Mouse (Mus musculus) liver, embryonic 13.5 days (tissue): ENCODE measurements around the gene Fbrs. TPM values are rescaled to one million over a fixed set of nuclear protein-coding genes. Genes with fewer than 3 reads are reported as not detected.
"Not testable (repeated sequence)": the region's sequence is repeated elsewhere in the genome, so short reads cannot be mapped to it uniquely, and the experiment has no call there.

ENCODE experiments used
- ATAC-seq: fragments of 200-750 bp; cut with Nextera tagmentation; 2 replicates; pipeline ENCODE4 v1.8.0; 2017; ENCODE audit warnings: low read depth, mild to moderate bottlenecking, moderate number of reproducible peaks, moderate library complexity
- DNase-seq: peaks from one replicate; pipeline ENCODE4 v3.0.0; 2022
- H3K27ac ChIP-seq: fragments of 300-500 bp; sonication (generic); 2 replicates; pipeline ENCODE4 v1.5.1; 2015; ENCODE audit warnings: moderate library complexity, mild to moderate bottlenecking, inconsistent platforms
- H3K27me3 ChIP-seq: fragments of 300-500 bp; sonication (generic); 2 replicates; pipeline ENCODE4 v1.6.1; 2015; ENCODE audit warnings: mild to moderate bottlenecking, inconsistent platforms
- H3K36me3 ChIP-seq: fragments of 300-500 bp; sonication (generic); 2 replicates; pipeline ENCODE4 v1.6.1; 2015; ENCODE audit warnings: mild to moderate bottlenecking, inconsistent platforms
- H3K4me1 ChIP-seq: fragments of 300-500 bp; sonication (generic); replicated peaks from 2 replicates; pipeline ENCODE4 v1.6.1; 2015; ENCODE audit warnings: inconsistent platforms
- H3K4me2 ChIP-seq: fragments of 300-500 bp; sonication (generic); 2 replicates; pipeline ENCODE4 v1.6.1; 2015; ENCODE audit warnings: inconsistent platforms, mild to moderate bottlenecking, moderate library complexity
- H3K4me3 ChIP-seq: fragments of 300-500 bp; sonication (generic); replicated peaks from 2 replicates; pipeline ENCODE4 v1.5.1; 2015; ENCODE audit warnings: mild to moderate bottlenecking, inconsistent platforms
- H3K9ac ChIP-seq: fragments of 300-500 bp; sonication (generic); 2 replicates; pipeline ENCODE4 v1.6.1; 2015; ENCODE audit warnings: mild to moderate bottlenecking, inconsistent platforms
- H3K9me3 ChIP-seq: fragments of 300-500 bp; sonication (generic); replicated peaks from 2 replicates; pipeline ENCODE4 v1.6.1; 2016; ENCODE audit warnings: inconsistent platforms
- WGBS: fragments of 180-500 bp; shearing (Covaris S2); methylation state at CpG from one replicate; pipeline ENCODE4 v1.1.7; 2015; ENCODE audit not compliant: insufficient replicate concordance; 5-methylcytosine and 5-hydroxymethylcytosine counted together
- polyA plus RNA-seq: library from polyadenylated mRNA; unstranded; fragments of >200 nt; fragmentation: Nextera tagmentation; extraction: Ambion mirVana; gene quantifications from 2 replicates; pipeline ENCODE4 v1.2.1, GENCODE M21; 2015

Gene Fbrs
- 3.6 and 3.7 TPM in 2 replicates for polyA plus RNA-seq

GRCm38 (mm10) chr7:127478635-127479317 lies at the start of gene Fbrs:
Fbrs (plus strand) TSS chr7:127479199.
- Histone ChIP-seq H3K27ac (peak within 1 kb of the TSS; percentile 93), H3K4me2 (peak within 1 kb of the TSS; percentile 90), H3K9me3 (no peaks in the 10 kb centered on the region), H3K36me3 (peaks cover 64% of the 10 kb centered on the region), H3K4me1 (peaks cover 48% of the 10 kb centered on the region), H3K4me3 (peak within 1 kb of the TSS; percentile 97), H3K27me3 (no peaks in the 10 kb centered on the region), H3K9ac (peak within 1 kb of the TSS; percentile 98)
- peak; percentile 83 for DNase-seq
- ATAC-seq = peak; percentile 34
- under 1% methylated on average over 62 of the region's 62 CpGs for WGBS

GRCm38 (mm10) chr7:127435206-127435605 lies 43.8 kb upstream of the Fbrs start:
- no peak for DNase-seq
- H3K36me3 ChIP-seq = no peaks in the 10 kb centered on the region
- H3K27ac ChIP-seq = no peak overlapping the region
- peaks cover 14% of the 10 kb centered on the region for H3K9me3 ChIP-seq
- WGBS = 63% methylated on average over 4 of the region's 4 CpGs
- no peak overlapping the region for H3K4me2 ChIP-seq
- H3K27me3 ChIP-seq = peaks cover 6% of the 10 kb centered on the region; the same call in 1 of the 2 replicates
- H3K9ac ChIP-seq = no peak overlapping the region
- H3K4me3 ChIP-seq = no peak overlapping the region
- no peaks in the 10 kb centered on the region for H3K4me1 ChIP-seq
- no peak for ATAC-seq

- Histone ChIP-seq H3K9me3 (peaks cover 14% of the 10 kb centered on the region), H3K27ac (no peak overlapping the region), H3K36me3 (peaks cover 3% of the 10 kb centered on the region; the same call in 1 of the 2 replicates), H3K4me1 (no peaks in the 10 kb centered on the region), H3K27me3 (no peaks in the 10 kb centered on the region), H3K9ac (no peak overlapping the region), H3K4me2 (no peak overlapping the region), H3K4me3 (no peak overlapping the region)
- 76% methylated on average over 3 of the region's 3 CpGs for WGBS
- DNase-seq (no peak), ATAC-seq (no peak)
These were observed 41.3 kb upstream of the Fbrs start for GRCm38 (mm10) chr7:127437724-127438123.

GRCm38 (mm10) chr7:127443976-127444375 lies 35.0 kb upstream of the Fbrs start:
- Histone ChIP-seq H3K9me3 (no peaks in the 10 kb centered on the region), H3K4me3 (no peak overlapping the region), H3K4me2 (no peak overlapping the region), H3K27me3 (no peaks in the 10 kb centered on the region), H3K36me3 (peaks cover 41% of the 10 kb centered on the region), H3K27ac (no peak overlapping the region), H3K4me1 (peaks cover 15% of the 10 kb centered on the region), H3K9ac (no peak overlapping the region)
- no peak for DNase-seq
- ATAC-seq = no peak
- 87% methylated on average over 20 of the region's 20 CpGs for WGBS

GRCm38 (mm10) chr7:127448521-127449300 lies 30.3 kb upstream of the Fbrs start, which contains the start of gene Zfp689:
Zfp689 (minus strand) TSS chr7:127449158.
- Histone ChIP-seq H3K27ac (peak within 1 kb of the TSS; percentile 93), H3K27me3 (no peaks in the 10 kb centered on the region), H3K36me3 (peaks cover 49% of the 10 kb centered on the region), H3K4me2 (peak within 1 kb of the TSS; percentile 90), H3K4me1 (peaks cover 57% of the 10 kb centered on the region), H3K9ac (peak within 1 kb of the TSS; percentile 95), H3K4me3 (peak within 1 kb of the TSS; percentile 81), H3K9me3 (no peaks in the 10 kb centered on the region)
- ATAC-seq = peak; percentile 91
- peak; percentile 90 for DNase-seq
- WGBS = under 1% methylated on average over 54 of the region's 54 CpGs

GRCm38 (mm10) chr7:127449966-127450365 lies 29.0 kb upstream of the Fbrs start:
- Histone ChIP-seq H3K9me3 (no peaks in the 10 kb centered on the region), H3K4me1 (peaks cover 57% of the 10 kb centered on the region), H3K4me2 (peak overlapping the region; percentile 90), H3K36me3 (peaks cover 42% of the 10 kb centered on the region), H3K27me3 (no peaks in the 10 kb centered on the region), H3K4me3 (peak overlapping the region; percentile 81), H3K27ac (peak overlapping the region; percentile 77), H3K9ac (peak overlapping the region; percentile 95)
- ATAC-seq (no peak), DNase-seq (no peak)
- 77% methylated on average over 7 of the region's 7 CpGs for WGBS

GRCm38 (mm10) chr7:127453056-127453455 lies 25.9 kb upstream of the Fbrs start:
- Histone ChIP-seq H3K9ac (no peak overlapping the region), H3K27ac (no peak overlapping the region), H3K9me3 (peaks cover 8% of the 10 kb centered on the region), H3K36me3 (peaks cover 51% of the 10 kb centered on the region), H3K4me1 (peaks cover 44% of the 10 kb centered on the region), H3K27me3 (no peaks in the 10 kb centered on the region), H3K4me2 (no peak overlapping the region), H3K4me3 (no peak overlapping the region)
- ATAC-seq (no peak), DNase-seq (no peak)
- 90% methylated on average over 2 of the region's 2 CpGs for WGBS

- peaks cover 64% of the 10 kb centered on the region for H3K36me3 ChIP-seq
- no peak overlapping the region for H3K4me3 ChIP-seq
- no peak overlapping the region for H3K9ac ChIP-seq
- ATAC-seq = no peak
- DNase-seq = no peak
- peaks cover 50% of the 10 kb centered on the region for H3K4me1 ChIP-seq
- WGBS = 79% methylated on average over 7 of the region's 7 CpGs
- H3K27ac ChIP-seq = no peak overlapping the region
- H3K9me3 ChIP-seq = peaks cover 8% of the 10 kb centered on the region
- no peak overlapping the region for H3K4me2 ChIP-seq
- H3K27me3 ChIP-seq = no peaks in the 10 kb centered on the region
These were observed 24.1 kb upstream of the Fbrs start for GRCm38 (mm10) chr7:127454905-127455304.

GRCm38 (mm10) chr7:127458371-127459122 lies 20.5 kb upstream of the Fbrs start:
- not testable (repeated sequence) for DNase-seq, ATAC-seq, H3K27me3 ChIP-seq, H3K9me3 ChIP-seq, H3K9ac ChIP-seq, H3K4me2 ChIP-seq, H3K4me3 ChIP-seq
- H3K4me1 ChIP-seq = peaks cover 18% of the 10 kb centered on the region
- WGBS = 80% methylated on average over 3 of the region's 3 CpGs
- peaks cover 76% of the 10 kb centered on the region for H3K36me3 ChIP-seq
- H3K27ac ChIP-seq = peak overlapping the region; percentile 34

- not testable (repeated sequence) for H3K9ac ChIP-seq, H3K27me3 ChIP-seq, DNase-seq, H3K9me3 ChIP-seq, ATAC-seq
- H3K4me3 ChIP-seq = peak within 1 kb of the TSS; percentile 19
- peaks cover 76% of the 10 kb centered on the region for H3K36me3 ChIP-seq
- H3K4me1 ChIP-seq = peaks cover 18% of the 10 kb centered on the region
- WGBS = 87% methylated on average over 8 of the region's 8 CpGs
- H3K4me2 ChIP-seq = peak within 1 kb of the TSS; percentile 40
- H3K27ac ChIP-seq = 0 out of 2 replicates have a peak within 1 kb of the TSS, but pooled peaks have one; percentile 34
These were observed 19.7 kb upstream of the Fbrs start, which contains the start of gene Prr14 for GRCm38 (mm10) chr7:127459311-127459710. Prr14 (plus strand) TSS chr7:127459611.

- no peak for DNase-seq
- H3K4me2 ChIP-seq = no peak overlapping the region
- ATAC-seq = no peak
- H3K27me3 ChIP-seq = no peaks in the 10 kb centered on the region
- WGBS = 82% methylated on average over 3 of the region's 3 CpGs
- H3K36me3 ChIP-seq = peaks cover 65% of the 10 kb centered on the region
- no peak overlapping the region for H3K27ac ChIP-seq
- H3K9ac ChIP-seq = no peak overlapping the region
- peaks cover 22% of the 10 kb centered on the region for H3K4me1 ChIP-seq
- H3K9me3 ChIP-seq = no peaks in the 10 kb centered on the region
- H3K4me3 ChIP-seq = no peak overlapping the region
These were observed 13.8 kb upstream of the Fbrs start for GRCm38 (mm10) chr7:127465191-127465590.
